Mouse (Mus musculus) kidney, embryonic 14.5 days (tissue): ENCODE data around the gene Tpbgl. TPM values are rescaled to one million over a fixed set of nuclear protein-coding genes. Genes with fewer than 3 reads are reported as not detected.
A peak's percentile ranks its signal among the peaks of the same experiment; 100 is the strongest.

Experiments
- ATAC-seq: fragments of 200-750 bp; cut with Nextera tagmentation; 2 replicates; pipeline ENCODE4 v1.8.0; 2017; ENCODE audit warnings: moderate number of reproducible peaks, mild to moderate bottlenecking, moderate TSS enrichment, moderate library complexity; ENCODE audit not compliant: low FRiP score, low TSS enrichment
- H3K27ac ChIP-seq: fragments of 300-500 bp; sonication (generic); 2 replicates; pipeline ENCODE4 v1.5.1; 2014; ENCODE audit warnings: low read depth, mild to moderate bottlenecking, low read length, moderate library complexity, mixed read lengths
- H3K27me3 ChIP-seq: fragments of 300-500 bp; sonication (generic); 2 replicates; pipeline ENCODE4 v1.6.1; 2014; ENCODE audit warnings: mild to moderate bottlenecking, low read length; ENCODE audit not compliant: control insufficient read depth, insufficient read depth
- H3K36me3 ChIP-seq: fragments of 300-500 bp; sonication (generic); 2 replicates; pipeline ENCODE4 v1.6.1; 2014; ENCODE audit warnings: low read length, mixed read lengths; ENCODE audit not compliant: control insufficient read depth, insufficient read depth
- H3K4me1 ChIP-seq: fragments of 300-500 bp; sonication (generic); 2 replicates; pipeline ENCODE4 v1.6.1; 2014; ENCODE audit warnings: low read length, mixed read lengths; ENCODE audit not compliant: control insufficient read depth, insufficient read depth
- H3K4me2 ChIP-seq: fragments of 300-500 bp; sonication (generic); replicated peaks from 2 replicates; pipeline ENCODE4 v1.6.1; 2014; ENCODE audit warnings: low read depth, mild to moderate bottlenecking, low read length
- H3K4me3 ChIP-seq: fragments of 300-500 bp; sonication (generic); 2 replicates; pipeline ENCODE4 v1.5.1; 2014; ENCODE audit warnings: mild to moderate bottlenecking, low read length
- H3K9ac ChIP-seq: fragments of 300-500 bp; sonication (generic); 2 replicates; pipeline ENCODE4 v1.6.1; 2014; ENCODE audit warnings: low read depth, mild to moderate bottlenecking, low read length, moderate library complexity
- H3K9me3 ChIP-seq: fragments of 300-500 bp; sonication (generic); 2 replicates; pipeline ENCODE4 v1.6.1; 2016; ENCODE audit warnings: low read length; ENCODE audit not compliant: control insufficient read depth
- WGBS: fragments of 180-500 bp; shearing (Covaris S2); extraction: QIAGEN DNeasy Blood & Tissue Kit; methylation state at CpG from one replicate; pipeline ENCODE4 v1.1.7; 2014; 5-methylcytosine and 5-hydroxymethylcytosine counted together
- polyA plus RNA-seq: library from polyadenylated mRNA; unstranded; fragments of >200 nt; fragmentation: Nextera tagmentation; extraction: Ambion mirVana; gene quantifications from 2 replicates; pipeline ENCODE4 v1.2.1, GENCODE M21; 2014

Gene Tpbgl
- polyA plus RNA-seq, 1 experiment from 2014 or later: 0.83 TPM

- H3K27me3 ChIP-seq: no peaks in the 10 kb centered on the region
- H3K36me3 ChIP-seq: no peaks in the 10 kb centered on the region
- no peak overlapping the region for H3K27ac ChIP-seq
- H3K4me1 ChIP-seq: 0 out of 2 replicates have a peak, but pooled peaks cover 12% of the 10 kb centered on the region
- H3K4me3 ChIP-seq: no peak overlapping the region
- WGBS: 89% methylated on average over 10 of the region's 10 CpGs
- ATAC-seq: no peak
- H3K4me2 ChIP-seq: no peak overlapping the region
- H3K9me3 ChIP-seq: no peaks in the 10 kb centered on the region
- no peak overlapping the region for H3K9ac ChIP-seq
These were observed 39.0 kb upstream of the Tpbgl start for GRCm38 (mm10) chr7:99665731-99666452.

- no peak overlapping the region for H3K4me2 ChIP-seq
- no peak overlapping the region for H3K4me3 ChIP-seq
- ATAC-seq: no peak
- no peaks in the 10 kb centered on the region for H3K9me3 ChIP-seq
- no peak overlapping the region for H3K9ac ChIP-seq
- WGBS: 30% methylated on average over 11 of the region's 11 CpGs
- no peak overlapping the region for H3K27ac ChIP-seq
- no peaks in the 10 kb centered on the region for H3K36me3 ChIP-seq
- H3K4me1 ChIP-seq: 0 out of 2 replicates have a peak, but pooled peaks cover 12% of the 10 kb centered on the region
- H3K27me3 ChIP-seq: no peaks in the 10 kb centered on the region
These were observed 37.9 kb upstream of the Tpbgl start for GRCm38 (mm10) chr7:99664571-99665485.

GRCm38 (mm10) chr7:99663507-99664220, 36.8 kb upstream of the Tpbgl start:
- H3K4me2 ChIP-seq: no peak overlapping the region
- H3K27me3 ChIP-seq: no peaks in the 10 kb centered on the region
- ATAC-seq: no peak
- H3K36me3 ChIP-seq: no peaks in the 10 kb centered on the region
- H3K27ac ChIP-seq: no peak overlapping the region
- no peak overlapping the region for H3K9ac ChIP-seq
- 0 out of 2 replicates have a peak, but pooled peaks cover 8% of the 10 kb centered on the region for H3K4me1 ChIP-seq
- H3K9me3 ChIP-seq: no peaks in the 10 kb centered on the region
- H3K4me3 ChIP-seq: no peak overlapping the region
- WGBS: 95% methylated on average over 9 of the region's 9 CpGs

- Histone ChIP-seq H3K9me3 (no peaks in the 10 kb centered on the region), H3K36me3 (no peaks in the 10 kb centered on the region), H3K27ac (no peak overlapping the region), H3K4me3 (no peak overlapping the region), H3K4me1 (0 out of 2 replicates have a peak, but pooled peaks cover 8% of the 10 kb centered on the region), H3K4me2 (no peak overlapping the region), H3K9ac (no peak overlapping the region), H3K27me3 (no peaks in the 10 kb centered on the region)
- ATAC-seq: no peak
- 83% methylated on average over 2 of the region's 2 CpGs for WGBS
These were observed 35.4 kb upstream of the Tpbgl start for GRCm38 (mm10) chr7:99662311-99662710.

GRCm38 (mm10) chr7:99661571-99662230, 34.8 kb upstream of the Tpbgl start:
- 0 out of 2 replicates have a peak, but pooled peaks cover 4% of the 10 kb centered on the region for H3K4me1 ChIP-seq
- no peaks in the 10 kb centered on the region for H3K36me3 ChIP-seq
- H3K9ac ChIP-seq: no peak overlapping the region
- 76% methylated on average over 14 of the region's 14 CpGs for WGBS
- H3K9me3 ChIP-seq: no peaks in the 10 kb centered on the region
- H3K4me3 ChIP-seq: no peak overlapping the region
- no peaks in the 10 kb centered on the region for H3K27me3 ChIP-seq
- H3K27ac ChIP-seq: no peak overlapping the region
- no peak overlapping the region for H3K4me2 ChIP-seq
- no peak for ATAC-seq

- no peak for ATAC-seq
- WGBS: 74% methylated on average over 9 of the region's 9 CpGs
- 0 out of 2 replicates have a peak, but pooled peaks cover 4% of the 10 kb centered on the region for H3K4me1 ChIP-seq
- H3K27me3 ChIP-seq: no peaks in the 10 kb centered on the region
- H3K27ac ChIP-seq: no peak overlapping the region
- H3K9me3 ChIP-seq: no peaks in the 10 kb centered on the region
- no peak overlapping the region for H3K9ac ChIP-seq
- H3K4me3 ChIP-seq: no peak overlapping the region
- H3K4me2 ChIP-seq: no peak overlapping the region
- H3K36me3 ChIP-seq: no peaks in the 10 kb centered on the region
These were observed 34.2 kb upstream of the Tpbgl start for GRCm38 (mm10) chr7:99661071-99661470.

- H3K36me3 ChIP-seq: no peaks in the 10 kb centered on the region
- no peak overlapping the region for H3K27ac ChIP-seq
- no peaks in the 10 kb centered on the region for H3K9me3 ChIP-seq
- no peak overlapping the region for H3K9ac ChIP-seq
- WGBS: 44% methylated on average over 12 of the region's 12 CpGs
- no peak overlapping the region for H3K4me3 ChIP-seq
- H3K4me2 ChIP-seq: no peak overlapping the region
- H3K4me1 ChIP-seq: no peaks in the 10 kb centered on the region
- no peaks in the 10 kb centered on the region for H3K27me3 ChIP-seq
- peak; percentile 90 for ATAC-seq
These were observed 32.6 kb upstream of the Tpbgl start for GRCm38 (mm10) chr7:99659379-99660029.

- no peak overlapping the region for H3K9ac ChIP-seq
- H3K36me3 ChIP-seq: no peaks in the 10 kb centered on the region
- H3K4me2 ChIP-seq: no peak overlapping the region
- no peak overlapping the region for H3K27ac ChIP-seq
- no peaks in the 10 kb centered on the region for H3K4me1 ChIP-seq
- 78% methylated on average over 11 of the region's 11 CpGs for WGBS
- no peaks in the 10 kb centered on the region for H3K9me3 ChIP-seq
- no peak for ATAC-seq
- no peaks in the 10 kb centered on the region for H3K27me3 ChIP-seq
- H3K4me3 ChIP-seq: no peak overlapping the region
These were observed 27.3 kb upstream of the Tpbgl start for GRCm38 (mm10) chr7:99654244-99654643.
